Mouse (Mus musculus) MEL (cell line): ENCODE measurements around the gene 9130409I23Rik. TPM values are rescaled to one million over a fixed set of nuclear protein-coding genes. Genes with fewer than 3 reads are reported as not detected.

ENCODE experiments used
- DNase-seq: peaks from one replicate; pipeline ENCODE4 v3.0.0; 2011; ENCODE audit warnings: low read depth, low spot score
- H3K27ac ChIP-seq: 2 replicates; pipeline ENCODE4 v1.5.1; 2012; ENCODE audit warnings: low read depth, mild to moderate bottlenecking, control low read depth, low read length, moderate library complexity; ENCODE audit not compliant: control insufficient read depth
- H3K27me3 ChIP-seq, 2 experiments: fragments of 150-350 bp in 1 of 2; sonication (generic) in 1 of 2; 2 replicates each; pipeline ENCODE4 v1.6.1; 2012; ENCODE audit warnings: low read length in 2 of 2, mild to moderate bottlenecking in 2 of 2, improper control_type of control experiment in 1 of 2, moderate library complexity in 1 of 2; ENCODE audit not compliant: insufficient read depth in 2 of 2, control insufficient read depth in 1 of 2
- H3K36me3 ChIP-seq, 2 experiments: 2 replicates each; pipeline ENCODE4 v1.6.1; 2012 to 2014; ENCODE audit warnings: low read length in 2 of 2, improper control_type of control experiment in 1 of 2, inconsistent platforms in 1 of 2, mild to moderate bottlenecking in 1 of 2; ENCODE audit not compliant: insufficient read depth in 2 of 2, control insufficient read depth in 1 of 2
- H3K4me1 ChIP-seq, 2 experiments: fragments of 150-350 bp in 1 of 2; sonication (generic) in 1 of 2; 2 replicates each; pipeline ENCODE4 v1.6.1; 2012; ENCODE audit warnings: low read length in 2 of 2, improper control_type of control experiment in 1 of 2, mild to moderate bottlenecking in 1 of 2; ENCODE audit not compliant: insufficient read depth in 2 of 2, control insufficient read depth in 1 of 2
- H3K4me3 ChIP-seq, 2 experiments: fragments of 150-350 bp in 1 of 2; sonication (generic) in 1 of 2; 2 replicates each; pipeline ENCODE4 v1.5.1; 2012; ENCODE audit warnings: low read depth in 2 of 2, low read length in 2 of 2, mild to moderate bottlenecking in 2 of 2, moderate library complexity in 2 of 2, control low read depth in 1 of 2, improper control_type of control experiment in 1 of 2; ENCODE audit not compliant: control insufficient read depth in 1 of 2, insufficient read depth in 1 of 2
- H3K79me2 ChIP-seq: 2 replicates; pipeline ENCODE4 v1.6.1; 2012; ENCODE audit warnings: mild to moderate bottlenecking, low read length, moderate library complexity; ENCODE audit not compliant: control insufficient read depth, poor library complexity, insufficient read depth
- H3K9ac ChIP-seq: 2 replicates; pipeline ENCODE4 v1.6.1; 2012; ENCODE audit warnings: low read depth, mild to moderate bottlenecking, control low read depth, low read length, moderate library complexity; ENCODE audit not compliant: control insufficient read depth, poor library complexity, severe bottlenecking
- H3K9me3 ChIP-seq: fragments of 150-350 bp; sonication (generic); replicated peaks from 2 replicates; pipeline ENCODE4 v1.6.1; 2012; ENCODE audit warnings: mild to moderate bottlenecking, low read length, improper control_type of control experiment, moderate library complexity; ENCODE audit not compliant: insufficient read depth
- CHD1 ChIP-seq: IDR thresholded peaks from 2 replicates; pipeline ENCODE4 v1.6.1; 2012; ENCODE audit warnings: low read depth, mild to moderate bottlenecking, inconsistent platforms, low read length, improper control_type of control experiment
- ELF1 ChIP-seq: IDR thresholded peaks from 2 replicates; pipeline ENCODE4 v1.6.1; 2014; ENCODE audit warnings: low read depth, mild to moderate bottlenecking, inconsistent platforms, low read length, improper control_type of control experiment, moderate library complexity
- EP300 ChIP-seq, 2 experiments: IDR thresholded peaks; 2 replicates each; pipeline ENCODE4 v1.6.1; 2011; ENCODE audit warnings: improper control_type of control experiment in 2 of 2, low read length in 2 of 2, low read depth in 1 of 2, mild to moderate bottlenecking in 1 of 2
- ETS1 ChIP-seq: IDR thresholded peaks from 2 replicates; pipeline ENCODE4 v1.6.1; 2012; ENCODE audit warnings: low read depth, mild to moderate bottlenecking, inconsistent platforms, low read length, improper control_type of control experiment, moderate library complexity
- GATA1 ChIP-seq: IDR thresholded peaks from 2 replicates; pipeline ENCODE4 v1.6.1; 2011; ENCODE audit warnings: low read depth, low read length, improper control_type of control experiment
- HCFC1 ChIP-seq: IDR thresholded peaks from 2 replicates; pipeline ENCODE4 v1.6.1; 2012; ENCODE audit warnings: low read depth, mild to moderate bottlenecking, inconsistent platforms, low read length, improper control_type of control experiment, moderate library complexity
- JUND ChIP-seq: IDR thresholded peaks from 2 replicates; pipeline ENCODE4 v1.6.1; 2011; ENCODE audit warnings: low read depth, mild to moderate bottlenecking, improper control_type of control experiment, low read length
- KAT2A ChIP-seq: conservative IDR thresholded peaks from 2 replicates; pipeline ENCODE4 v1.6.1; 2012; ENCODE audit warnings: low read depth, low read length, improper control_type of control experiment, inconsistent platforms
- MAFK ChIP-seq: IDR thresholded peaks from 2 replicates; pipeline ENCODE4 v1.6.1; 2011; ENCODE audit warnings: low read depth, mild to moderate bottlenecking, low read length, improper control_type of control experiment, borderline replicate concordance
- MAX ChIP-seq: IDR thresholded peaks from 2 replicates; pipeline ENCODE4 v1.6.1; 2011; ENCODE audit warnings: low read length, improper control_type of control experiment
- MEF2A ChIP-seq: IDR thresholded peaks from 2 replicates; pipeline ENCODE4 v1.6.1; 2014; ENCODE audit warnings: low read depth, mild to moderate bottlenecking, inconsistent platforms, low read length, improper control_type of control experiment; ENCODE audit not compliant: poor library complexity, insufficient replicate concordance, severe bottlenecking; ENCODE audit errors: extremely low read depth
- MYB ChIP-seq: IDR thresholded peaks from 2 replicates; pipeline ENCODE4 v1.6.1; 2011; ENCODE audit warnings: mild to moderate bottlenecking, low read depth, low read length, improper control_type of control experiment
- NELFE ChIP-seq: IDR thresholded peaks from 2 replicates; pipeline ENCODE4 v1.6.1; 2011; ENCODE audit warnings: low read depth, low read length, improper control_type of control experiment
- NRF1 ChIP-seq: IDR thresholded peaks from 2 replicates; pipeline ENCODE4 v1.6.1; 2014; ENCODE audit warnings: low read depth, mild to moderate bottlenecking, inconsistent platforms, low read length, improper control_type of control experiment, moderate library complexity; ENCODE audit not compliant: poor library complexity, insufficient read depth, severe bottlenecking
- RAD21 ChIP-seq: IDR thresholded peaks from 2 replicates; pipeline ENCODE4 v1.6.1; 2011; ENCODE audit warnings: mild to moderate bottlenecking, low read depth, low read length, improper control_type of control experiment
- RCOR1 ChIP-seq: IDR thresholded peaks from 2 replicates; pipeline ENCODE4 v1.6.1; 2012; ENCODE audit warnings: low read depth, mild to moderate bottlenecking, inconsistent platforms, low read length, improper control_type of control experiment
- SMC3 ChIP-seq: IDR thresholded peaks from 2 replicates; pipeline ENCODE4 v1.6.1; 2011; ENCODE audit warnings: low read depth, low read length, improper control_type of control experiment
- TBP ChIP-seq: IDR thresholded peaks from 2 replicates; pipeline ENCODE4 v1.8.0; 2011; ENCODE audit warnings: low read depth, low read length, improper control_type of control experiment
- TCF12 ChIP-seq: IDR thresholded peaks from 2 replicates; pipeline ENCODE4 v1.6.1; 2014; ENCODE audit warnings: low read depth, mild to moderate bottlenecking, inconsistent platforms, low read length, improper control_type of control experiment, moderate library complexity
- UBTF ChIP-seq: IDR thresholded peaks from 2 replicates; pipeline ENCODE4 v1.6.1; 2012; ENCODE audit warnings: low read depth, mild to moderate bottlenecking, inconsistent platforms, low read length, improper control_type of control experiment, moderate library complexity, borderline replicate concordance; ENCODE audit not compliant: insufficient read depth
- USF1 ChIP-seq: IDR thresholded peaks from 2 replicates; pipeline ENCODE4 v1.6.1; 2014; ENCODE audit warnings: low read depth, mild to moderate bottlenecking, inconsistent platforms, low read length, improper control_type of control experiment, moderate library complexity
- ZKSCAN1 ChIP-seq: IDR thresholded peaks from 2 replicates; pipeline ENCODE4 v1.6.1; 2012; ENCODE audit warnings: low read depth, mild to moderate bottlenecking, inconsistent platforms, low read length, improper control_type of control experiment, moderate library complexity
- polyA plus RNA-seq, 2 experiments: library from polyadenylated mRNA; stranded (reverse) in 1 of 2; unstranded in 1 of 2; fragments of >175 nt in 1 of 2; fragments of >200 nt in 1 of 2; gene quantifications; 2 replicates each; pipeline versions ENCODE4 v1.2.1 to v1.2.4; 2012; ENCODE audit warnings: low replicate concordance in 2 of 2, low read depth in 1 of 2; ENCODE audit not compliant: insufficient read length in 2 of 2, insufficient read depth in 1 of 2, missing spikeins in 1 of 2
- total RNA-seq: library from RNA; depleted of rRNA; stranded (reverse); fragments of 300-350 nt; gene quantifications from 2 replicates; pipeline ENCODE4 v1.2.3, GENCODE M21; 2012

9130409I23Rik gene
- total and polyA plus RNA-seq, 3 experiments, result not detected

DNA sequence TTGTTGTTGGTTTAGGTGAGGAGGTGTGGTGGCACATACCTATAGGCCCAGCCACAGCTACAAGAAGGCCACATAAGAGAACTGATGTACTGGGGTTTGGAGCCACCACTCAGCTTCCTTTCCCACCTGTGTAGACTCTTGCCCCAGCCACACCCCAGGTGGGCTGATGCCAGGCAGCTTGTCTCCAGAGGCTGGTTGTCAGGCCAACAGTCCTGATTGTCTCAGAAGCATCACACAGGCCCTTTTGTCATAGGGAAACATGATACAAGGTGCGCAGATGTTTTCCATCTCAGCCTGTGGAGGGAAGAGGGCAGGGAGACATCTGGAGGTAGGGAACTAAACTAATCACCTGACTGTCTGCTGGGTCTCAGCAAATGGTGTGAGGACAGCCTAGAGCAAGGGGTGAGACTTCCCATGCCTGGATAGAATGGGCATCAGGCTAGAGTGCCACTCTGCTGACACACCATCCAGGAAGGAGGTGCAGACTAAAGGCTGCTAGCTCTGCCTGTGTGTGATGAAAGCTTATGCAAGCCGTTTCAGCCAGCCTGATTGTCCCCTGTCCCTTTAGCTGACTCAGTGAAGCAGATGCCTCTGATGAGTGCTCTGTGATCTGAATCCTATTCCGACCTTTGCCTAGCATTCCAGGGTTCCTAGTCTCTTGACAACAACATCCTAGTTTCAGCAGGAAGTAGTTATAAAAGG, 10.9 kb downstream of the 9130409I23Rik start:
- peaks cover 0 to 16% of the 10 kb centered on the region in 2 experiments; a peak in 2 of 4 replicates for H3K36me3 ChIP-seq
- no peak for TF ChIP-seq ELF1
- no peak for TF ChIP-seq TBP
- DNase-seq, result no peak
- H3K4me3 ChIP-seq, result no peak overlapping the region
- H3K9ac ChIP-seq, result no peak overlapping the region
- H3K9me3 ChIP-seq, result no peaks in the 10 kb centered on the region
- peaks cover 3 to 21% of the 10 kb centered on the region in 2 experiments; a peak in 3 of 4 replicates for H3K4me1 ChIP-seq
- H3K79me2 ChIP-seq, result no peaks in the 10 kb centered on the region
- no peak overlapping the region for H3K27ac ChIP-seq
- H3K27me3 ChIP-seq, result no peaks in the 10 kb centered on the region

DNA sequence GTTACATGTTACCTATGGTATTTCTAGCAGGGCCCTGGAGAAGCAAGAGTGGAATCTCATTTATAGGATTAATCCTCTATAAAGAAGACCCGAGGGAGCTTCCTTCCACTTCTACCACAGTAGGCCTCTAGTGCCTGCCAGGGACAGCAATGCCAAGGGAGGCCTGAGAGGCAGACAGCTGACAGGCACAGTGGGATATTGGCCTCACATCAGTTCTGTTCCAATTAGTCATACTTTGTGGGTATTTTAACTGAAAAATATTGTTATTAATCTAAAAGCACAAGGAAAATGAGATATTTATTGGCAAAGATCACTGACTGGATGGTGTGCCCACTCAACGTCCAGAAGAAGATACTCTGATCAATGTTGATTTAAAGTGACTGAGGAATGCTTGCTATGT, 13.0 kb downstream of the 9130409I23Rik start:
- no peak for TF ChIP-seq MAX
- TF ChIP-seq NRF1, result no peak
- TF ChIP-seq ETS1, result no peak
- TF ChIP-seq GATA1, result no peak
- no peak for TF ChIP-seq HCFC1
- TF ChIP-seq JUND, result no peak
- no peak for TF ChIP-seq RAD21
- TF ChIP-seq MAFK, result no peak
- TF ChIP-seq KAT2A, result no peak
- no peak for TF ChIP-seq MEF2A
- TF ChIP-seq, all 39 proteins: peak for 0
- no peaks in the 10 kb centered on the region for H3K79me2 ChIP-seq
- peak; percentile 21 for DNase-seq
- H3K27me3 ChIP-seq, result no peaks in the 10 kb centered on the region
- peaks cover 8 to 32% of the 10 kb centered on the region in 2 experiments for H3K4me1 ChIP-seq
- H3K9me3 ChIP-seq, result no peaks in the 10 kb centered on the region
- no peak overlapping the region for H3K4me3 ChIP-seq
- no peak overlapping the region for H3K9ac ChIP-seq
- H3K36me3 ChIP-seq, result peaks cover 0 to 30% of the 10 kb centered on the region in 2 experiments; a peak in 2 of 4 replicates
- no peak overlapping the region for H3K27ac ChIP-seq

GRCm38 (mm10) chr1:181064648-181065047, 13.6 kb downstream of the 9130409I23Rik start:
- peak; percentile 53 for DNase-seq
- TF ChIP-seq NELFE (no peak), MYB (no peak), SMC3 (no peak), EP300 (IDR thresholded peaks at IDR 0.05; ENCODE audit: low read depth in 1 of 2, low read length in 2 of 2) (peak in 1 of 2 experiments; percentile 38; a peak in 1 of 4 replicates), RCOR1 (no peak), CHD1 (no peak), UBTF (no peak), ETS1 (peak; percentile 97), USF1 (peak; percentile 86), TCF12 (no peak), ZKSCAN1 (no peak), GATA1 (peak; percentile 52; the same call in 1 of the 2 replicates)
- Histone ChIP-seq H3K9me3 (no peaks in the 10 kb centered on the region), H3K27ac (no peak overlapping the region), H3K4me3 (no peak overlapping the region), H3K36me3 (peaks cover 0 to 30% of the 10 kb centered on the region in 2 experiments; a peak in 2 of 4 replicates), H3K9ac (no peak overlapping the region), H3K79me2 (no peaks in the 10 kb centered on the region), H3K27me3 (no peaks in the 10 kb centered on the region), H3K4me1 (peaks cover 8 to 32% of the 10 kb centered on the region in 2 experiments)
